Mouse (Mus musculus) Patski (cell line): ENCODE data around the gene Slxl1. TPM values are rescaled to one million over a fixed set of nuclear protein-coding genes. Genes with fewer than 3 reads are reported as not detected.
"Not testable (repeated sequence)": the region's sequence is repeated elsewhere in the genome, so short reads cannot be mapped to it uniquely, and the experiment has no call there.

Source experiments
- ATAC-seq: fragments of 100-300 bp; one replicate; pipeline ENCODE4 v1.8.0; 2021
- CTCF ChIA-PET: fragments of 350-600 bp; sonication (Branson Sonifier 250); formaldehyde crosslinking; loops from one replicate; lab custom pipeline; 2022; ENCODE audit warnings: inconsistent platforms; lab: Charles Lee
- POLR2A ChIA-PET: fragments of 350-600 bp; sonication (Branson Sonifier 250); formaldehyde crosslinking; loops from one replicate; lab custom pipeline; 2022; ENCODE audit warnings: antibody characterized with exemption, inconsistent platforms; lab: Charles Lee
- DNase-seq: peaks from one replicate; pipeline ENCODE4 v3.0.0-alpha.2; 2011; ENCODE audit warnings: low read depth, low spot score
- H3K27me3 ChIP-seq: fragments of 371-371 bp; one replicate; pipeline ENCODE4 v1.5.1; 2021
- in situ Hi-C: fragments of 300-500 bp; cut with MboI; formaldehyde crosslinking; loops from 3 replicates; pipeline ENCODE4 v1.11.1; 2018; ENCODE audit warnings: low pct_unique_long_range_greater_than_20kb, mixed read lengths
- polyA plus RNA-seq: library from polyadenylated mRNA; unstranded; gene quantifications from one replicate; pipeline ENCODE4 v1.2.3, GENCODE M21; 2021

The Slxl1 gene
- polyA plus RNA-seq: not detected

DNA sequence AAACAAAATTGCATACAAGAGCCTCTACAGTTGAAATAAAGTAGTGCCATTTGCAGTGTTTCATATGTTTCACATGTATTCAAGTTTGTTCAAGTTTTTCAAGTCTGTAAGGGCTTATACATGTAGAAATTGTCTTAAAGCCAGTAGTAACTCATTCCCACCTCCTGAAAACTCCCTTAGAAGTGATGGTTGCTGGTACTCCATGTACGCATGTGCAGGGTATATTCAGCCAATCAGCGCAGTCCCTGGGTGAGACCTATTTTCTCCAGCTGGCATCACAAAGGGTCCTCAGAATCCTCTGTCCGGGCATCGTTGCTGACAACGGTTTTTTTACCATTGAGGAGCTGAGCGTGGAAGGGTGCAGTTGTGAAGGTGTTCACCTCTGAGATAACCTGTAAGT is at the start of gene Slxl1:
Gene Slxl1 (plus strand): TSS at position 301 of the 400 bp plus-strand sequence.
- in situ Hi-C loops, H3K27me3 ChIP-seq, POLR2A ChIA-PET, ATAC-seq, CTCF ChIA-PET, DNase-seq: not testable (repeated sequence)
